Mouse (Mus musculus) thymus, adult 2 months (tissue): ENCODE results near the gene Sgms1.

Experiments
- CTCF ChIP-seq: fragments of 200-500 bp; IDR thresholded peaks from 2 replicates; pipeline ENCODE4 v1.5.1; 2012; ENCODE audit warnings: mild to moderate bottlenecking, control low read depth, low read length, moderate library complexity, borderline replicate concordance; ENCODE audit not compliant: control insufficient read depth, poor library complexity, insufficient read depth; ENCODE audit errors: extremely low read depth
- POLR2A ChIP-seq: fragments of 200-500 bp; IDR thresholded peaks from 2 replicates; pipeline ENCODE4 v1.6.1; 2012; ENCODE audit warnings: mild to moderate bottlenecking, low read length, control low read depth, moderate library complexity; ENCODE audit not compliant: control insufficient read depth, poor library complexity, insufficient read depth; ENCODE audit errors: extremely low read depth

DNA sequence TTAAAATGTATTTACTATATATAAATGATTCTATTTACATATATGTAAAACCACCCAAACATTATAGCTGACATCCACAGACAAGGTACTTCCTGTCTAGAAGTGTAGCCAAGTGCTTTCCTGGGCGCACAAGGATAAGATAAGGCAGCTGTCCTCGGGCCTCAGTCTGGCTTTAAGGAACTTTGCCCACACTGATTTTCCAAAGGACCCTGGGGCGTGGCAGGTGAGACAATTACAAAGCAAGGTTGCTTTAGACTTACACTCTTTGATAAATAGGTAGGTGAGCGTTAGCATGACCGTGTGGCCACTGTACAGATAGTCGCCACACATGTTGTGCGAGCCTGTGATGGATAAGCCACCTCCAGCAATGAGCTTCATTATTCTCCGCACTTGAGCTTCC, 260.2 kb downstream of the Sgms1 start:
- TF ChIP-seq POLR2A (no peak), CTCF (no peak)
